Mouse (Mus musculus) hindbrain, postnatal 0 days (tissue): ENCODE measurements around the gene 4933402J07Rik. TPM values are rescaled to one million over a fixed set of nuclear protein-coding genes. Genes with fewer than 3 reads are reported as not detected.

Experiments used
- ATAC-seq: fragments of 200-750 bp; cut with Nextera tagmentation; 2 replicates; pipeline ENCODE4 v1.8.0; 2017; ENCODE audit warnings: mild to moderate bottlenecking, moderate TSS enrichment, moderate library complexity
- DNase-seq: peaks from one replicate; pipeline ENCODE4 v3.0.0-alpha.2; 2015; ENCODE audit warnings: low spot score
- H3K27ac ChIP-seq: fragments of 300-500 bp; sonication (generic); 2 replicates; pipeline ENCODE4 v1.5.1; 2014; ENCODE audit warnings: mild to moderate bottlenecking
- H3K27me3 ChIP-seq: fragments of 300-500 bp; sonication (generic); 2 replicates; pipeline ENCODE4 v1.6.1; 2014; ENCODE audit warnings: low read length, mixed read lengths; ENCODE audit not compliant: insufficient read depth
- H3K36me3 ChIP-seq: fragments of 300-500 bp; sonication (generic); 2 replicates; pipeline ENCODE4 v1.6.1; 2014; ENCODE audit warnings: low read length, mixed read lengths; ENCODE audit not compliant: insufficient read depth
- H3K4me1 ChIP-seq: fragments of 300-500 bp; sonication (generic); 2 replicates; pipeline ENCODE4 v1.6.1; 2014; ENCODE audit warnings: antibody characterized with exemption, low read length, mixed read lengths; ENCODE audit not compliant: insufficient read depth
- H3K4me2 ChIP-seq: fragments of 300-500 bp; sonication (generic); 2 replicates; pipeline ENCODE4 v1.6.1; 2014; ENCODE audit warnings: low read depth, mild to moderate bottlenecking, low read length, moderate library complexity, mixed read lengths
- H3K4me3 ChIP-seq: fragments of 300-500 bp; sonication (generic); 2 replicates; pipeline ENCODE4 v1.5.1; 2014; ENCODE audit warnings: low read length
- H3K9ac ChIP-seq: fragments of 300-500 bp; sonication (generic); replicated peaks from 2 replicates; pipeline ENCODE4 v1.6.1; 2014; ENCODE audit warnings: mild to moderate bottlenecking, low read length, moderate library complexity, mixed read lengths
- H3K9me3 ChIP-seq: fragments of 300-500 bp; sonication (generic); 2 replicates; pipeline ENCODE4 v1.6.1; 2016; ENCODE audit warnings: low read length, mixed read lengths
- CTCF ChIP-seq: IDR thresholded peaks from 2 replicates; pipeline ENCODE4 v1.5.1; 2016; ENCODE audit warnings: antibody characterized with exemption, control low read depth, low read depth
- WGBS: fragments of 180-500 bp; shearing (Covaris S2); extraction: QIAGEN DNeasy Blood & Tissue Kit; methylation state at CpG from one replicate; pipeline ENCODE4 v1.1.7; 2014; 5-methylcytosine and 5-hydroxymethylcytosine counted together
- polyA plus RNA-seq: library from polyadenylated mRNA; unstranded; fragments of >200 nt; fragmentation: Nextera tagmentation; extraction: Ambion mirVana; gene quantifications from 2 replicates; pipeline ENCODE4 v1.2.1, GENCODE M21; 2015
- total RNA-seq: library from RNA; depleted of rRNA; stranded (reverse); fragments of >200 nt; gene quantifications from 2 replicates; pipeline ENCODE4 v1.2.3, GENCODE M21; 2014

4933402J07Rik gene
- total and polyA plus RNA-seq, 2 experiments from 2014 or later = not detected

- H3K4me1 ChIP-seq = no peaks in the 10 kb centered on the region
- H3K4me2 ChIP-seq = peak overlapping the region; percentile 46
- H3K9ac ChIP-seq = no peak overlapping the region
- peak; percentile 66 for ATAC-seq
- H3K9me3 ChIP-seq = no peaks in the 10 kb centered on the region; the same call in 1 of the 2 replicates
- TF ChIP-seq CTCF = peak; percentile 14; the same call in 1 of the 2 replicates
- H3K27me3 ChIP-seq = no peaks in the 10 kb centered on the region
- no peaks in the 10 kb centered on the region for H3K36me3 ChIP-seq
- no peak overlapping the region for H3K27ac ChIP-seq
- no peak overlapping the region; the same call in 1 of the 2 replicates for H3K4me3 ChIP-seq
- WGBS = 13% methylated on average over 15 of the region's 15 CpGs
- peak; percentile 51 for DNase-seq
These were observed 23.7 kb upstream of the 4933402J07Rik start for GRCm38 (mm10) chr8:87539829-87540394.

DNA sequence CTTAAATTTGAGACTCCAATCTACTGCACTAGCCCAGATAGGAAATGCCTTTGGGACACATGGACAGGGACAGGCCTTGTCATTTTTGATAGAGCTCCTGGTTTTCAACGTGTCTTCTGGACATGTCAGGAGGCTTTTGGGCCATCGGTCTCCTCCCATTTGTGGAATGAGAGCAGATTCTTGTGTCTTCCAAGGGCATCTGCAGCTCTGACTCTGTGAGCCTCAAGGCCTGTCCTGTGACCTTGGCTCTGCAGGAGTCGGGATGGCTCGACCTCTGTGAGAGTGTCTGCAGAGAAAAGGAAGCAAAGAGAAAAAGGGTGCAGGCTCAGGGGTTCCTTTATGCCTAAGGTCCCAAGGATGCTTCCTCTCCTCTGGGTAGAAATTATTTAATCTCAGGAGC, 13.8 kb upstream of the 4933402J07Rik start:
- no peak for ATAC-seq
- H3K36me3 ChIP-seq = no peaks in the 10 kb centered on the region
- H3K9me3 ChIP-seq = no peaks in the 10 kb centered on the region
- no peaks in the 10 kb centered on the region for H3K27me3 ChIP-seq
- no peak overlapping the region for H3K9ac ChIP-seq
- TF ChIP-seq CTCF = no peak
- 78% methylated on average over 4 of the region's 4 CpGs for WGBS
- no peak overlapping the region for H3K27ac ChIP-seq
- no peak overlapping the region for H3K4me2 ChIP-seq
- no peaks in the 10 kb centered on the region for H3K4me1 ChIP-seq
- no peak overlapping the region for H3K4me3 ChIP-seq
- no peak for DNase-seq

DNA sequence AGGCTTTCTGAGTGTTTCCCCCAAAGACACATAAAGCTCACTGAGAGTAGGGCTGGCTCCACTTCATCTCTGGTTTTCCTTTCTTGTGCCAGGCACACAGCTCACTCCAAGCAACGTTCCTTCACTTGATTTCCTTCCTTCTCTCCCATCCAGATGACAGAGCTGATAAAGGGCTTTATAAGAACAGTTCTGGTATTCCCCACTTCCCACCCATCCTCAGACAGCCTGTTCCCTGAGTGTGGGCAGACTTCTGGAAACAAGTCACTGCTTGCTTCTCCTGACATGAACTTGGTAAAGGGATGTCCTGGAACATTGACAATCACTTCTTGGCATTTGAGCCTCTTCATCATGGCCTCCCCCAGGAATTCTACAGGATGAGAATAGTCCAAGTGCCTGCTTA, 10.9 kb upstream of the 4933402J07Rik start:
- WGBS = 81% methylated on average over 1 of the region's 1 CpGs

GRCm38 (mm10) chr8:87560801-87561200, 2.9 kb upstream of the 4933402J07Rik start:
- ATAC-seq (no peak), DNase-seq (no peak)
- Histone ChIP-seq H3K9me3 (no peaks in the 10 kb centered on the region), H3K4me1 (no peaks in the 10 kb centered on the region), H3K27ac (no peak overlapping the region), H3K36me3 (no peaks in the 10 kb centered on the region), H3K4me2 (no peak overlapping the region), H3K9ac (no peak overlapping the region), H3K27me3 (no peaks in the 10 kb centered on the region), H3K4me3 (no peak overlapping the region)
- 59% methylated on average over 2 of the region's 2 CpGs for WGBS
- TF ChIP-seq CTCF = no peak

More for the DNA sequence above, 10.9 kb upstream of the 4933402J07Rik start:
- Histone ChIP-seq H3K27me3 (no peaks in the 10 kb centered on the region), H3K9ac (no peak overlapping the region), H3K4me1 (no peaks in the 10 kb centered on the region), H3K4me3 (no peak overlapping the region), H3K27ac (no peak overlapping the region), H3K9me3 (no peaks in the 10 kb centered on the region), H3K4me2 (no peak overlapping the region), H3K36me3 (no peaks in the 10 kb centered on the region)
- DNase-seq (no peak), ATAC-seq (no peak)
- no peak for TF ChIP-seq CTCF

DNA sequence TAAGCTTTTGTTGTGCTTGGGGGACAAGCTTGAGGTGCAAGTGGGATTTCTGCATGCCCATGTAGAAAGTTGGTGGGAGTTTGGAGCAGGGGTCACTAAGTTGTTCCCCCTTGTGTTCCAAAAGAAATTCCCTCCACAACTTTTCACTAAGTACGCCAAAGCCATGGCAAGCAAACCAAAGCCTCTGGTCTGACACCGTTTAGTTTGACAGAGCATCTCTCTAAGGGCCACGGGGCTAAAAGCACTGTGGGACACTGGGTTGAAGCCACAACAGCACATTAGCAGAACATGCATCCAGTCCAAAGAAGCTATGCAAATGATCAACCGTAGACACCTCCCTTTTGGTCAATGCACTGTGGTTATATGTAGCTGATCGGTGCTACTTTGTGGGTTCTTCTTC, 5.5 kb downstream of the 4933402J07Rik start:
- no peaks in the 10 kb centered on the region for H3K9me3 ChIP-seq
- no peak for ATAC-seq
- H3K27ac ChIP-seq = no peak overlapping the region
- no peaks in the 10 kb centered on the region for H3K27me3 ChIP-seq
- peaks cover 4% of the 10 kb centered on the region; the same call in 1 of the 2 replicates for H3K4me1 ChIP-seq
- H3K36me3 ChIP-seq = no peaks in the 10 kb centered on the region
- DNase-seq = no peak
- H3K4me3 ChIP-seq = no peak overlapping the region
- no peak for TF ChIP-seq CTCF
- 80% methylated on average over 5 of the region's 5 CpGs for WGBS
- H3K4me2 ChIP-seq = no peak overlapping the region
- H3K9ac ChIP-seq = no peak overlapping the region

GRCm38 (mm10) chr8:87569706-87570563, 6.3 kb downstream of the 4933402J07Rik start:
- H3K4me1 ChIP-seq = peaks cover 4% of the 10 kb centered on the region; the same call in 1 of the 2 replicates
- no peak for TF ChIP-seq CTCF
- ATAC-seq (no peak), DNase-seq (no peak)
- no peak overlapping the region for H3K27ac ChIP-seq
- no peaks in the 10 kb centered on the region for H3K27me3 ChIP-seq
- no peak overlapping the region for H3K9ac ChIP-seq
- H3K9me3 ChIP-seq = no peaks in the 10 kb centered on the region
- WGBS = 27% methylated on average over 13 of the region's 13 CpGs
- no peak overlapping the region for H3K4me3 ChIP-seq
- peak overlapping the region; percentile 47 for H3K4me2 ChIP-seq
- no peaks in the 10 kb centered on the region for H3K36me3 ChIP-seq

- Histone ChIP-seq H3K27ac (no peak overlapping the region), H3K9me3 (no peaks in the 10 kb centered on the region), H3K27me3 (no peaks in the 10 kb centered on the region), H3K9ac (no peak overlapping the region), H3K4me3 (no peak overlapping the region), H3K36me3 (no peaks in the 10 kb centered on the region), H3K4me1 (peaks cover 4% of the 10 kb centered on the region; the same call in 1 of the 2 replicates), H3K4me2 (peak overlapping the region; percentile 47)
- DNase-seq = no peak
- 3% methylated on average over 8 of the region's 8 CpGs for WGBS
- ATAC-seq = no peak
- no peak for TF ChIP-seq CTCF
These were observed 6.9 kb downstream of the 4933402J07Rik start for GRCm38 (mm10) chr8:87570564-87570855.
